Mouse (Mus musculus) MEL (cell line): ENCODE data around the gene Jmjd7. TPM values are rescaled to one million over a fixed set of nuclear protein-coding genes. Genes with fewer than 3 reads are reported as not detected.

ENCODE experiments used
- DNase-seq: peaks from one replicate; pipeline ENCODE4 v3.0.0; 2011; ENCODE audit warnings: low read depth, low spot score
- H3K27ac ChIP-seq: 2 replicates; pipeline ENCODE4 v1.5.1; 2012; ENCODE audit warnings: low read depth, mild to moderate bottlenecking, control low read depth, low read length, moderate library complexity; ENCODE audit not compliant: control insufficient read depth
- H3K27me3 ChIP-seq, 2 experiments: fragments of 150-350 bp in 1 of 2; sonication (generic) in 1 of 2; 2 replicates each; pipeline ENCODE4 v1.6.1; 2012; ENCODE audit warnings: low read length in 2 of 2, mild to moderate bottlenecking in 2 of 2, improper control_type of control experiment in 1 of 2, moderate library complexity in 1 of 2; ENCODE audit not compliant: insufficient read depth in 2 of 2, control insufficient read depth in 1 of 2
- H3K36me3 ChIP-seq, 2 experiments: 2 replicates each; pipeline ENCODE4 v1.6.1; 2012 to 2014; ENCODE audit warnings: low read length in 2 of 2, improper control_type of control experiment in 1 of 2, inconsistent platforms in 1 of 2, mild to moderate bottlenecking in 1 of 2; ENCODE audit not compliant: insufficient read depth in 2 of 2, control insufficient read depth in 1 of 2
- H3K4me1 ChIP-seq, 2 experiments: fragments of 150-350 bp in 1 of 2; sonication (generic) in 1 of 2; 2 replicates each; pipeline ENCODE4 v1.6.1; 2012; ENCODE audit warnings: low read length in 2 of 2, improper control_type of control experiment in 1 of 2, mild to moderate bottlenecking in 1 of 2; ENCODE audit not compliant: insufficient read depth in 2 of 2, control insufficient read depth in 1 of 2
- H3K4me3 ChIP-seq, 2 experiments: fragments of 150-350 bp in 1 of 2; sonication (generic) in 1 of 2; 2 replicates each; pipeline ENCODE4 v1.5.1; 2012; ENCODE audit warnings: low read depth in 2 of 2, low read length in 2 of 2, mild to moderate bottlenecking in 2 of 2, moderate library complexity in 2 of 2, control low read depth in 1 of 2, improper control_type of control experiment in 1 of 2; ENCODE audit not compliant: control insufficient read depth in 1 of 2, insufficient read depth in 1 of 2
- H3K79me2 ChIP-seq: 2 replicates; pipeline ENCODE4 v1.6.1; 2012; ENCODE audit warnings: mild to moderate bottlenecking, low read length, moderate library complexity; ENCODE audit not compliant: control insufficient read depth, poor library complexity, insufficient read depth
- H3K9ac ChIP-seq: 2 replicates; pipeline ENCODE4 v1.6.1; 2012; ENCODE audit warnings: low read depth, mild to moderate bottlenecking, control low read depth, low read length, moderate library complexity; ENCODE audit not compliant: control insufficient read depth, poor library complexity, severe bottlenecking
- H3K9me3 ChIP-seq: fragments of 150-350 bp; sonication (generic); replicated peaks from 2 replicates; pipeline ENCODE4 v1.6.1; 2012; ENCODE audit warnings: mild to moderate bottlenecking, low read length, improper control_type of control experiment, moderate library complexity; ENCODE audit not compliant: insufficient read depth
- BHLHE40 ChIP-seq: IDR thresholded peaks from 2 replicates; pipeline ENCODE4 v1.6.1; 2012; ENCODE audit warnings: low read depth, mild to moderate bottlenecking, inconsistent platforms, low read length, improper control_type of control experiment, borderline replicate concordance
- CHD1 ChIP-seq: IDR thresholded peaks from 2 replicates; pipeline ENCODE4 v1.6.1; 2012; ENCODE audit warnings: low read depth, mild to moderate bottlenecking, inconsistent platforms, low read length, improper control_type of control experiment
- CHD2 ChIP-seq: IDR thresholded peaks from 2 replicates; pipeline ENCODE4 v1.6.1; 2011; ENCODE audit warnings: low read length, improper control_type of control experiment
- ELF1 ChIP-seq: IDR thresholded peaks from 2 replicates; pipeline ENCODE4 v1.6.1; 2014; ENCODE audit warnings: low read depth, mild to moderate bottlenecking, inconsistent platforms, low read length, improper control_type of control experiment, moderate library complexity
- GABPA ChIP-seq: IDR thresholded peaks from 2 replicates; pipeline ENCODE4 v1.6.1; 2012; ENCODE audit warnings: low read depth, mild to moderate bottlenecking, inconsistent platforms, low read length, improper control_type of control experiment, moderate library complexity
- GATA1 ChIP-seq: IDR thresholded peaks from 2 replicates; pipeline ENCODE4 v1.6.1; 2011; ENCODE audit warnings: low read depth, low read length, improper control_type of control experiment
- HCFC1 ChIP-seq: IDR thresholded peaks from 2 replicates; pipeline ENCODE4 v1.6.1; 2012; ENCODE audit warnings: low read depth, mild to moderate bottlenecking, inconsistent platforms, low read length, improper control_type of control experiment, moderate library complexity
- MAFK ChIP-seq: IDR thresholded peaks from 2 replicates; pipeline ENCODE4 v1.6.1; 2011; ENCODE audit warnings: low read depth, mild to moderate bottlenecking, low read length, improper control_type of control experiment, borderline replicate concordance
- MAX ChIP-seq: IDR thresholded peaks from 2 replicates; pipeline ENCODE4 v1.6.1; 2011; ENCODE audit warnings: low read length, improper control_type of control experiment
- MXI1 ChIP-seq: IDR thresholded peaks from 2 replicates; pipeline ENCODE4 v1.6.1; 2011; ENCODE audit warnings: mild to moderate bottlenecking, low read depth, low read length, improper control_type of control experiment
- NRF1 ChIP-seq: IDR thresholded peaks from 2 replicates; pipeline ENCODE4 v1.6.1; 2014; ENCODE audit warnings: low read depth, mild to moderate bottlenecking, inconsistent platforms, low read length, improper control_type of control experiment, moderate library complexity; ENCODE audit not compliant: poor library complexity, insufficient read depth, severe bottlenecking
- POLR2A ChIP-seq, 2 experiments: IDR thresholded peaks; 2 replicates each; pipeline ENCODE4 v1.6.1; 2011 to 2012; ENCODE audit warnings: low read length in 2 of 2, mild to moderate bottlenecking in 2 of 2, control low read depth in 1 of 2, improper control_type of control experiment in 1 of 2, low read depth in 1 of 2, moderate library complexity in 1 of 2; ENCODE audit not compliant: control insufficient read depth in 1 of 2, insufficient read depth in 1 of 2, poor library complexity in 1 of 2
- POLR2AphosphoS5 ChIP-seq: IDR thresholded peaks from 2 replicates; pipeline ENCODE4 v1.6.1; 2012; ENCODE audit warnings: low read depth, borderline replicate concordance, mild to moderate bottlenecking, inconsistent platforms, low read length, moderate library complexity, mixed read lengths
- RAD21 ChIP-seq: IDR thresholded peaks from 2 replicates; pipeline ENCODE4 v1.6.1; 2011; ENCODE audit warnings: mild to moderate bottlenecking, low read depth, low read length, improper control_type of control experiment
- SIN3A ChIP-seq: IDR thresholded peaks from 2 replicates; pipeline ENCODE4 v1.6.1; 2012; ENCODE audit warnings: low read length, improper control_type of control experiment, inconsistent platforms
- SMC3 ChIP-seq: IDR thresholded peaks from 2 replicates; pipeline ENCODE4 v1.6.1; 2011; ENCODE audit warnings: low read depth, low read length, improper control_type of control experiment
- TAL1 ChIP-seq: IDR thresholded peaks from 2 replicates; pipeline ENCODE4 v1.6.1; 2012; ENCODE audit warnings: mild to moderate bottlenecking, inconsistent platforms, low read length, moderate library complexity, mixed read lengths
- TBP ChIP-seq: IDR thresholded peaks from 2 replicates; pipeline ENCODE4 v1.8.0; 2011; ENCODE audit warnings: low read depth, low read length, improper control_type of control experiment
- USF1 ChIP-seq: IDR thresholded peaks from 2 replicates; pipeline ENCODE4 v1.6.1; 2014; ENCODE audit warnings: low read depth, mild to moderate bottlenecking, inconsistent platforms, low read length, improper control_type of control experiment, moderate library complexity
- USF2 ChIP-seq, 2 experiments: IDR thresholded peaks; 2 replicates each; pipeline ENCODE4 v1.6.1; 2011 to 2012; ENCODE audit warnings: improper control_type of control experiment in 2 of 2, low read length in 2 of 2, borderline replicate concordance in 1 of 2, inconsistent platforms in 1 of 2, low read depth in 1 of 2, mild to moderate bottlenecking in 1 of 2; ENCODE audit not compliant: insufficient read depth in 1 of 2
- ZC3H11A ChIP-seq: IDR thresholded peaks from 2 replicates; pipeline ENCODE4 v1.6.1; 2012; ENCODE audit warnings: low read depth, mild to moderate bottlenecking, inconsistent platforms, low read length, improper control_type of control experiment
- ZMIZ1 ChIP-seq: IDR thresholded peaks from 2 replicates; pipeline ENCODE4 v1.6.1; 2012; ENCODE audit warnings: low read depth, mild to moderate bottlenecking, inconsistent platforms, low read length, improper control_type of control experiment, moderate library complexity
- ZNF384 ChIP-seq: IDR thresholded peaks from 2 replicates; pipeline ENCODE4 v1.6.1; 2012; ENCODE audit warnings: low read depth, mild to moderate bottlenecking, inconsistent platforms, low read length, improper control_type of control experiment
- polyA plus RNA-seq, 2 experiments: library from polyadenylated mRNA; stranded (reverse) in 1 of 2; unstranded in 1 of 2; fragments of >175 nt in 1 of 2; fragments of >200 nt in 1 of 2; gene quantifications; 2 replicates each; pipeline versions ENCODE4 v1.2.1 to v1.2.4; 2012; ENCODE audit warnings: low replicate concordance in 2 of 2, low read depth in 1 of 2; ENCODE audit not compliant: insufficient read length in 2 of 2, insufficient read depth in 1 of 2, missing spikeins in 1 of 2
- total RNA-seq: library from RNA; depleted of rRNA; stranded (reverse); fragments of 300-350 nt; gene quantifications from 2 replicates; pipeline ENCODE4 v1.2.3, GENCODE M21; 2012

Gene Jmjd7
- total and polyA plus RNA-seq, 3 experiments: 4.2 to 12.0 TPM; not detected in 1

DNA sequence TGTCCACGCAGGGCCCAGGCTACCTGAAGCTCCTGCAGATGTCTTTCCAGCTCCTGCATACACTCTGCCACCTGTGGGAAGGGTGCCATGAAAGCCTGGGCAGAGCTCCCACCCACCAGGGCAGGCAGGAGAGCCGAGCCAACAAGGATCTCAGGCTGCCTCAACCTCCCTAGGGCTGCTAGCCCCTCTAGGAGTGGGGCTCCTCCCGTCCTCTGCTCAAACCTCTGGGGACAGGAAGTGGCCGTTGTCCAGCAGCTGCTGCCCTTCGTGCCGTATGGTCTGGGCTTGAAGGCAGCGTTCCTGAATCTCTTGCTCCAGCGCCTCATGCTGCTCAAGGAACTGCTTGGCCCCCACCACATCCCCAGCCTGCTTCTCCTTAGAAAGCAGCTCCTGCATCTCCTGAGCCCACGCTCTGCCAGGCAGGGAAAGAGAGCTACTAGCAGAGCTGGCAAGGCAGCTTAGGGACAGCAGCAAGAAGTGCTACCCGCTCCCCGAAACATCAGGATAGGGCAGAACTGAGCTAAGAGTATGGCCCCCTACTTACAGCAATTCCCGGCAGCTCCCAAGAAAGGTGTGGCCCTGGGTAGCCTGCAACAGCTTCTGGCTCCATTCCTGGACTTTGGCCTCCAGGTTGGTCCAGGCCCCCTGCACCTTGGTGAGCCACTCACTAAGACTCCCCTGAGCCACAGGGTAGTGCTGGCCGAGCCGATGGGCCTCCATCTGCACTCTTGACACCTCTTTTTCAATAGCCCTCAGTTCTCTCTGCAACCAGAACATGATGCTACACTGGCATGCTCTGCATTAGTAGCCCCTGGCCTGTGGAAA is 19.4 kb downstream of the Jmjd7 start:
- H3K9ac ChIP-seq: no peak overlapping the region
- no peak overlapping the region for H3K27ac ChIP-seq
- H3K9me3 ChIP-seq: no peaks in the 10 kb centered on the region
- no peak for TF ChIP-seq POLR2A (IDR thresholded peaks at IDR 0.05; ENCODE audit: control insufficient read depth in 1 of 2, insufficient read depth in 1 of 2, low read depth in 1 of 2, low read length in 2 of 2, poor library complexity in 1 of 2)
- no peak for TF ChIP-seq MXI1
- TF ChIP-seq CHD2: no peak
- no peak for TF ChIP-seq NRF1
- no peak for TF ChIP-seq CHD1
- TF ChIP-seq ZC3H11A: no peak
- no peak for TF ChIP-seq TBP
- no peak for TF ChIP-seq POLR2AphosphoS5
- no peak for TF ChIP-seq GATA1
- no peak for TF ChIP-seq MAX
- H3K27me3 ChIP-seq: no peaks in the 10 kb centered on the region; a peak in 1 of 4 replicates
- H3K79me2 ChIP-seq: no peaks in the 10 kb centered on the region
- no peaks in the 10 kb centered on the region for H3K36me3 ChIP-seq
- no peak for DNase-seq
- H3K4me1 ChIP-seq: no peaks in the 10 kb centered on the region; a peak in 1 of 4 replicates
- no peak overlapping the region for H3K4me3 ChIP-seq

DNA sequence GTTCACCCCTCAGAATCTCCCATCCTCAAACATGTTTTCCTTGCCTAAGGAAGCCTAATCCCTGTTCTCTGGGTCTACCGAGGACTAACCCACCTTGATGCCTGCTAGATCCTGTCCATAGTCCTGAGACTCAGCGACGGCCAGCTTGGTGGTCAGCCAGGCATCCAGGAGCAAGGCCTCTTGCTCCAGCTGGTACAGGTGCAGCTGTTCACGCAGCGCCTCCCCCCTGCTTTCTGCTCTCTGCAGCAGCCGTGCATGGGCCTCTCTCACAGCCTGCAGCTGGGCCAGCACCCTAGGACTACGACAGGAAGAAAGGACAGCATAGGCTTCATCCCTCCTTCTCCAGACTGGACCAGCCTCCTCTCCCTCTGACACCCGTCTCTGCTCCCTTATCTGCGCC is 20.9 kb downstream of the Jmjd7 start:
- H3K36me3 ChIP-seq: no peaks in the 10 kb centered on the region
- H3K4me1 ChIP-seq: no peaks in the 10 kb centered on the region; a peak in 1 of 4 replicates
- no peak overlapping the region for H3K27ac ChIP-seq
- H3K4me3 ChIP-seq: no peak overlapping the region
- TF ChIP-seq SMC3: no peak
- DNase-seq: no peak
- no peaks in the 10 kb centered on the region for H3K9me3 ChIP-seq
- H3K9ac ChIP-seq: no peak overlapping the region
- H3K27me3 ChIP-seq: no peaks in the 10 kb centered on the region; a peak in 1 of 4 replicates
- H3K79me2 ChIP-seq: no peaks in the 10 kb centered on the region

DNA sequence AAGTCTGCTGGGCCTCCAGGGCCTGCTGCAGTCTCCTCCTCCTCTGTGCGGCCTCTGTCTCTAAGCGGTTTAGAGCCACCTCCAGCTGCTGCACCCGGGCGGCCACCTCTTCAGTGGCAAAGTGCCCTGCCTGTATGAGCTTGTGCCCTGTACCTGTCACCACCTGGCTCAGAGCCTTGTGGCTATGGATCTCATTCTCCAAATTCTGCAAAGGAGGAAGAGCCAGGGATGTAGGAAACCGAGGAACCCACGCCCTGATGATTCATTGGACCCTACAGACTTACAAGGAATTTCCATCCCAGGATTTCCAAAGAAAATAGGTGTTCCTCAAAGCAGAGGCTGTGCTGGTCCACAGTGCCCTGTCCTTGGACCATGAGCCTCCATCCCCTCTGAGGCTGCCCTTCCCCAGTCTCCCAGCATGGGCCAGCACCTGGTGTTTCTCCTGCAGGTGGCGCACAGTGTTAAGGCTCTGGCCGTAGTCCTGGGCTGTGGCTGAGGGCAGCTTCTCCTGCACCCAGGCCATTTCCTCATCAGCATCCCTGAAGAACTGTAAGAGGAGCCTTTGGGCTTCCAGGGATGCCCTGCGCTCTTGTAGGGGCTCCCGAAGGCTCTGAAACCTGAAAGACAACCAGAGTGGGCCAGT is 22.5 kb downstream of the Jmjd7 start:
- no peaks in the 10 kb centered on the region; a peak in 1 of 4 replicates for H3K27me3 ChIP-seq
- no peaks in the 10 kb centered on the region; a peak in 1 of 4 replicates for H3K4me1 ChIP-seq
- no peak overlapping the region for H3K9ac ChIP-seq
- H3K9me3 ChIP-seq: no peaks in the 10 kb centered on the region
- H3K79me2 ChIP-seq: no peaks in the 10 kb centered on the region
- no peak overlapping the region for H3K4me3 ChIP-seq
- no peaks in the 10 kb centered on the region for H3K36me3 ChIP-seq
- no peak for DNase-seq
- no peak overlapping the region for H3K27ac ChIP-seq
- TF ChIP-seq ELF1 (no peak), TBP (no peak), ZC3H11A (0 out of 2 replicates have a peak, but pooled peaks have one; percentile 14), MAX (no peak), USF2 (IDR thresholded peaks at IDR 0.05; ENCODE audit: borderline replicate concordance in 1 of 2, insufficient read depth in 1 of 2, low read depth in 1 of 2, low read length in 2 of 2) (no peak), SMC3 (peak; percentile 54), USF1 (no peak), MAFK (no peak), HCFC1 (no peak), POLR2AphosphoS5 (no peak), ZMIZ1 (no peak), CHD1 (no peak), GATA1 (no peak), ZNF384 (no peak), BHLHE40 (no peak), RAD21 (peak; percentile 31), SIN3A (no peak), TAL1 (no peak), GABPA (no peak)
